Mouse (Mus musculus) large intestine, adult 2 months (tissue): ENCODE measurements around the gene Gm3149. TPM values are rescaled to one million over a fixed set of nuclear protein-coding genes. Genes with fewer than 3 reads are reported as not detected.
"Not testable (repeated sequence)": the region's sequence is repeated elsewhere in the genome, so short reads cannot be mapped to it uniquely, and the experiment has no call there.

Experiments
- DNase-seq: peaks from one replicate; pipeline ENCODE4 v3.0.0-alpha.2; 2012; ENCODE audit warnings: low read depth, low spot score
- WGBS: fragments of 180-500 bp; shearing (Covaris S2); methylation state at CpG from one replicate; pipeline ENCODE4 v1.1.7; 2018; 5-methylcytosine and 5-hydroxymethylcytosine counted together
- polyA plus RNA-seq: library from polyadenylated mRNA; depleted of rRNA; stranded (reverse); fragments of >200 nt; gene quantifications from 2 replicates; pipeline ENCODE4 v1.2.3, GENCODE M21; 2012; rRNA removed

The Gm3149 gene
- not detected in 2 replicates for polyA plus RNA-seq

DNA sequence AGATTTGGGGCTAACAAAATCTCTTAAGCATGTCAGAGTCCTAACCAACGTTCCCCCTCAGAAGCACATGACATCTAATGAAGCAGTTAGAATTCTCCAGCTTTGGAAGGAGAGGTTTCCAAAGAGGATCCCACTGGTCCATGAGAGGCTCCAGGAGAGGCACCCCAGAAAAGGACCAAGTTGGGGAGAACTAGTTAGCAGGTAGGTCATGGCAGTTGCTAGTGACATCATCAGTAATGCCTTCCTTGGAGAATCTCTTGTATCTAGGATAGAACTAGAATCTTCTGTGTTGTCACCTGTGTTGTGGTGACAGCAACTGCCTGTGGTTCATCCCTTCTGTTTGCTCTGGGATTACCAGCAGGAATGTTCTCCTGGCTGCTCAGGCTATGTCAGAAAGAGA lies at the start of gene Gm3149:
Gene Gm3149 (plus strand): TSS at position 301 of the 400 bp plus-strand sequence.
- DNase-seq = not testable (repeated sequence)
- no CpG with 5 or more reads among the region's 1 CpGs for WGBS

DNA sequence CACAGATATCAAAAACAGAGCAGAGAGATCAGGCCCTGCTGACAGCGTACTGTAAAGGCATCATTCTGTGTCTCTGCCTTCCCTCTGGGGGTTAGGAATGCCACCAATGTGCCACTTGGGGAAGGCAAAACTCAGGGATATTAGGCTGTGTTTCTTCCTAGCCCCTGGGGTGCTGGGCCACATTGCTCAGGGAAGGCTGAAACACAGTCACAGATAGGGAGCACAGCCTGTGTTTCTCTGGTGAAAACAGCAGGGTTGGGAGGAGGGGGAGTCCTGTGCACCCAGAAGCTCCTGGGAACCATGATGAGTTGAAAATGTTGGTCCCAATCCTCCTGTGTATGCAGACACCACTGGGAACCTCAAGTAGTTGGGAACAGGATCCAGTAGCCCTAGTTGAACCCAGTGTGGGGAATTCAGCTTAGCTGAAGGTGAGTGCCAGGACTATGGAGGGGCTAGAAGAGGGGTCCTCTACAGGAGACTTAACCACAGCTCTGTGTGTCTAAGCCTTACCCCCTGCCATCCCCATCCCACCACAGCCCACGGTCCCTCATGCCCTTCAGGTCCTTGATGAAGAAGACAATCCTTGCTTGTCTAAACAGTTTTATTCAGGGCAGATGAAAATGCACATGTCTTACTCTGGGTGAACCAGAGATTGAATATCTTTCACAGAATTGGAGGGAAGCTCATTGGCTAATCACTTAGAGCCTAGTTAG lies 47.7 kb upstream of the Gm3149 start:
- WGBS = 80% methylated on average over 2 of the region's 2 CpGs

DNA sequence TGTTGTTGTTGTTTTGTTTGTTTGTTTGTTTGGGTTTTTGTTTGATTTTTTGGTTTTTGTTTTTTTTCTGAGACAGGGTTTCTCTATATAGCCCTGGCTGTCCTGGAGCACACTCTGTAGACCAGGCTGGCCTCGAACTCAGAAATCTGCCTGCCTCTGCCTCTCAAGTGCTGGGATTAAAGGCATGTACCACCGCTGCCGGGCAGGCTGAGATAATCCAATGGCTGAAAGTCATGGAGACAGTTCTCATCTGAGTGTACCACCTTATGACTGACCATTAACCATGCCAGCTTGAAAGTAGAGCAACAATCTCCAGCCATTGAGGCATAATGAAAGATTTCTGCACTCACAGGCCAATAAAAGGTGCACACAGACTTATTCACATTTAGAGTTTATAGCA lies 37.3 kb upstream of the Gm3149 start:
- 91% methylated on average over 3 of the region's 3 CpGs for WGBS

More for the DNA sequence above, 47.7 kb upstream of the Gm3149 start:
- DNase-seq = not testable (repeated sequence)

GRCm38 (mm10) chr14:4334476-4335080 lies 17.5 kb downstream of the Gm3149 start, which contains the start of gene 2610042L04Rik:
Gene 2610042L04Rik (plus strand): TSS chr14:4334763.
- not testable (repeated sequence) for DNase-seq
- 4% methylated on average over 18 of the region's 48 CpGs for WGBS

More for the DNA sequence above, 37.3 kb upstream of the Gm3149 start:
- not testable (repeated sequence) for DNase-seq

DNA sequence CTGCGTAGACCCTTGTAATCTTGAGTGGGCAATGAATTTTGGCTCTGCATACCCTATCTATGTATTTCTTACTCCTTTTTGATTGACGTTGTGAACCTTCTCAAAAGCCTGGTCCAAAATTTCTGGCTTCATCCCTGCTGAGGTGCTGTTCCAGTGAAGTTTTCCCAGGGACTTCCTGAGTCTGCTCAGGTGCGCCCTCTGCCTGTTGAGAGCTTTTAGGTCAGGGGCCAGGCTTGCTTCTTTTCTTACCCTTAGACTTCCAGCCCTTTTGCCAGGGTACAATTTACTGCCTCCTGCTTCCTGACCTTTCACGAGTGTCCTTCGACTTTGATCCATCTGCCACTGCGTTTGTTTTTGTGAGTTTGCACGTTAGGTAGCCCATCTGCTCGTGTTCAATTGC lies 18.4 kb downstream of the Gm3149 start:
- not testable (repeated sequence) for DNase-seq
- 9% methylated on average over 8 of the region's 8 CpGs for WGBS

DNA sequence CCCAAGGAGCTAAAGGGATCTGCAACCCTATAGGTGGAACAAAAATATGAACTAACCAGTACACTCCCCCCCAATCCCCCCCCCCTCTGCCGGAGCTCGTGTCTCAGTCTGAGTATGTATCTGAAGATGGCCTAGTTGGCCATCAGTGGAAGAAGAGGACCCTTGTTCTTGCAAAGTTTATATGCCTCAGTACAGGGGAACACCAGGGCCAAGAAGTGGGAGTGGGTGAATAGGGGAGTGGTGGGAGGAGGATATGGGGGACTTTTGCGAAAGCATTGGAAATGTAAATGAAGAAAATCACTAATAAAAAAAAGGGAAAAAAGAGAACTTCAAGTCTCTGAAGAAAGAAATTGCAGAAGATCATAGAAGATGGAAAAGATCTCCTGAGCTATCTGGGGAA lies 51.9 kb downstream of the Gm3149 start:
- DNase-seq = not testable (repeated sequence)
- 85% methylated on average over 3 of the region's 3 CpGs for WGBS

- 65% methylated on average over 3 of the region's 3 CpGs for WGBS
- DNase-seq = not testable (repeated sequence)
Observed at GRCm38 (mm10) chr14:4369691-4370090, 52.6 kb downstream of the Gm3149 start.

Other genes with a start within 250 kb of the Gm3149 start
- not detected in 2 replicates for gene Gm3115, start 233.2 kb upstream of the Gm3149 start, polyA plus RNA-seq
- gene Gm8108, start 206.8 kb upstream of the Gm3149 start, polyA plus RNA-seq = 0.05 and 0.07 TPM in 2 replicates
- not detected in 2 replicates for gene Gm3127, start 152.3 kb upstream of the Gm3149 start, polyA plus RNA-seq
- 0.16 TPM in 1 of 2 replicates, not detected in the other for gene Gm2974, start 134.7 kb upstream of the Gm3149 start, polyA plus RNA-seq
- gene Gm3138, start 67.7 kb upstream of the Gm3149 start, polyA plus RNA-seq = not detected in 2 replicates
- 0.11 TPM in 1 of 2 replicates, not detected in the other for gene 2610042L04Rik, start 17.5 kb downstream of the Gm3149 start, polyA plus RNA-seq
- not detected in 2 replicates for gene Gm3159, start 80.2 kb downstream of the Gm3149 start, polyA plus RNA-seq
- gene Gm3164, start 98.2 kb downstream of the Gm3149 start, polyA plus RNA-seq = 0.14 TPM in 1 of 2 replicates, not detected in the other
- gene Gm3173, start 113.7 kb downstream of the Gm3149 start, polyA plus RNA-seq = not detected in 2 replicates
- not detected in 2 replicates for gene Gm3182, start 164.5 kb downstream of the Gm3149 start, polyA plus RNA-seq
- not detected in 2 replicates for gene Gm3047, start 238.1 kb downstream of the Gm3149 start, polyA plus RNA-seq